Mouse (Mus musculus) CH12.LX (cell line): ENCODE results near the gene Uts2r. TPM values are rescaled to one million over a fixed set of nuclear protein-coding genes. Genes with fewer than 3 reads are reported as not detected.

Experiments used
- DNase-seq: peaks from one replicate; pipeline ENCODE4 v3.0.0-alpha.2; 2013; ENCODE audit errors: extremely low read depth
- H3K27ac ChIP-seq: 2 replicates; pipeline ENCODE4 v1.5.1; 2012; ENCODE audit warnings: low read depth, mild to moderate bottlenecking, control low read depth, moderate library complexity; ENCODE audit not compliant: insufficient read depth
- H3K27me3 ChIP-seq: replicated peaks from 2 replicates; pipeline ENCODE3; 2012; ENCODE audit warnings: inconsistent platforms
- H3K36me3 ChIP-seq, 2 experiments: replicated peaks in 1 of 2; 2 replicates each; pipeline versions ENCODE3 to v1.6.1; 2012; ENCODE audit warnings: inconsistent platforms in 1 of 2, low read length in 1 of 2, mild to moderate bottlenecking in 1 of 2, mixed read lengths in 1 of 2, moderate library complexity in 1 of 2; ENCODE audit not compliant: control insufficient read depth in 1 of 2, insufficient read depth in 1 of 2
- H3K4me1 ChIP-seq, 2 experiments: 2 replicates each; pipeline ENCODE4 v1.6.1; 2012; ENCODE audit warnings: inconsistent platforms in 1 of 2, moderate library complexity in 1 of 2; ENCODE audit not compliant: insufficient read depth in 2 of 2, control insufficient read depth in 1 of 2
- H3K4me2 ChIP-seq: 2 replicates; pipeline ENCODE4 v1.6.1; 2012; ENCODE audit warnings: low read depth, mild to moderate bottlenecking, control low read depth; ENCODE audit not compliant: poor library complexity, insufficient read depth, severe bottlenecking
- H3K4me3 ChIP-seq, 3 experiments: fragments of 150-350 bp in 1 of 3; sonication (generic) in 1 of 3; replicated peaks in 1 of 3; 2 replicates each; pipeline versions ENCODE3 to v1.5.1; 2011 to 2012; ENCODE audit warnings: low read depth in 2 of 3, low read length in 2 of 3, mild to moderate bottlenecking in 2 of 3, moderate library complexity in 2 of 3, control low read depth in 1 of 3, improper control_type of control experiment in 1 of 3, inconsistent platforms in 1 of 3, mixed read lengths in 1 of 3; ENCODE audit not compliant: poor library complexity in 1 of 3
- H3K79me2 ChIP-seq: replicated peaks from 2 replicates; pipeline ENCODE4 v1.6.1; 2012; ENCODE audit warnings: mild to moderate bottlenecking, moderate library complexity; ENCODE audit not compliant: control insufficient read depth, poor library complexity, insufficient read depth, severe bottlenecking; ENCODE audit errors: extremely low read depth
- H3K9ac ChIP-seq: 2 replicates; pipeline ENCODE4 v1.6.1; 2012; ENCODE audit warnings: low read depth, mild to moderate bottlenecking, control low read depth, moderate library complexity; ENCODE audit not compliant: insufficient read depth
- H3K9me3 ChIP-seq: replicated peaks from 2 replicates; pipeline ENCODE3; 2012; ENCODE audit warnings: low read length, inconsistent platforms, mixed read lengths
- BHLHE40 ChIP-seq: IDR thresholded peaks from 2 replicates; pipeline ENCODE4 v1.6.1; 2011; ENCODE audit warnings: mild to moderate bottlenecking, low read depth, low read length, improper control_type of control experiment
- CHD1 ChIP-seq: IDR thresholded peaks from 2 replicates; pipeline ENCODE4 v1.6.1; 2012; ENCODE audit warnings: low read depth, low read length, improper control_type of control experiment, inconsistent platforms
- CHD2 ChIP-seq: IDR thresholded peaks from 2 replicates; pipeline ENCODE4 v1.6.1; 2011; ENCODE audit warnings: low read length, improper control_type of control experiment
- ELF1 ChIP-seq: IDR thresholded peaks from 2 replicates; pipeline ENCODE4 v1.6.1; 2014; ENCODE audit warnings: low read depth, mild to moderate bottlenecking, inconsistent platforms, low read length, improper control_type of control experiment
- ETS1 ChIP-seq: conservative IDR thresholded peaks from 2 replicates; pipeline ENCODE4 v1.6.1; 2012; ENCODE audit warnings: low read depth, mild to moderate bottlenecking, inconsistent platforms, low read length, improper control_type of control experiment, moderate library complexity
- GABPA ChIP-seq: IDR thresholded peaks from 2 replicates; pipeline ENCODE4 v1.6.1; 2012; ENCODE audit warnings: low read depth, low read length, improper control_type of control experiment, inconsistent platforms; ENCODE audit not compliant: insufficient replicate concordance
- HCFC1 ChIP-seq: IDR thresholded peaks from 2 replicates; pipeline ENCODE4 v1.6.1; 2012; ENCODE audit warnings: low read depth, mild to moderate bottlenecking, inconsistent platforms, low read length, improper control_type of control experiment
- JUN ChIP-seq: IDR thresholded peaks from 2 replicates; pipeline ENCODE4 v1.6.1; 2011; ENCODE audit warnings: low read depth, mild to moderate bottlenecking, low read length, improper control_type of control experiment, moderate library complexity; ENCODE audit not compliant: insufficient read depth
- JUND ChIP-seq: conservative IDR thresholded peaks from 2 replicates; pipeline ENCODE4 v1.6.1; 2011; ENCODE audit warnings: low read depth, low read length, improper control_type of control experiment
- MAX ChIP-seq: IDR thresholded peaks from 2 replicates; pipeline ENCODE4 v1.6.1; 2011; ENCODE audit warnings: low read length, improper control_type of control experiment
- MEF2A ChIP-seq: IDR thresholded peaks from 2 replicates; pipeline ENCODE4 v1.6.1; 2014; ENCODE audit warnings: low read depth, mild to moderate bottlenecking, inconsistent platforms, low read length, improper control_type of control experiment, borderline replicate concordance
- MYC ChIP-seq: IDR thresholded peaks from 2 replicates; pipeline ENCODE4 v1.6.1; 2011; ENCODE audit warnings: low read depth, mild to moderate bottlenecking, improper control_type of control experiment, low read length
- PAX5 ChIP-seq: IDR thresholded peaks from 2 replicates; pipeline ENCODE4 v1.6.1; 2012; ENCODE audit warnings: low read length, inconsistent platforms, mixed read lengths
- POLR2AphosphoS2 ChIP-seq: IDR thresholded peaks from 2 replicates; pipeline ENCODE4 v1.6.1; 2011; ENCODE audit warnings: low read depth, low read length, improper control_type of control experiment
- RAD21 ChIP-seq: IDR thresholded peaks from 2 replicates; pipeline ENCODE4 v1.6.1; 2011; ENCODE audit warnings: low read depth, mild to moderate bottlenecking, low read length, improper control_type of control experiment, moderate library complexity
- RCOR1 ChIP-seq: conservative IDR thresholded peaks from 2 replicates; pipeline ENCODE4 v1.6.1; 2012; ENCODE audit warnings: low read depth, mild to moderate bottlenecking, inconsistent platforms, low read length, improper control_type of control experiment
- SIN3A ChIP-seq: IDR thresholded peaks from 2 replicates; pipeline ENCODE4 v1.6.1; 2012; ENCODE audit warnings: low read length, improper control_type of control experiment, inconsistent platforms
- SMC3 ChIP-seq: IDR thresholded peaks from 2 replicates; pipeline ENCODE4 v1.6.1; 2011; ENCODE audit warnings: low read depth, low read length, improper control_type of control experiment
- USF1 ChIP-seq: IDR thresholded peaks from 2 replicates; pipeline ENCODE4 v1.6.1; 2014; ENCODE audit warnings: low read depth, mild to moderate bottlenecking, inconsistent platforms, low read length, improper control_type of control experiment
- ZC3H11A ChIP-seq: IDR thresholded peaks from 2 replicates; pipeline ENCODE4 v1.6.1; 2012; ENCODE audit warnings: low read depth, mild to moderate bottlenecking, inconsistent platforms, low read length, improper control_type of control experiment
- ZKSCAN1 ChIP-seq: IDR thresholded peaks from 2 replicates; pipeline ENCODE4 v1.6.1; 2012; ENCODE audit warnings: low read depth, inconsistent platforms, low read length, improper control_type of control experiment, borderline replicate concordance
- ZMIZ1 ChIP-seq: IDR thresholded peaks from 2 replicates; pipeline ENCODE4 v1.6.1; 2012; ENCODE audit warnings: low read depth, mild to moderate bottlenecking, inconsistent platforms, low read length, improper control_type of control experiment
- ZNF384 ChIP-seq: IDR thresholded peaks from 2 replicates; pipeline ENCODE4 v1.6.1; 2012; ENCODE audit warnings: low read depth, low read length, improper control_type of control experiment, inconsistent platforms
- dilution Hi-C: fragments of 300-500 bp; cut with MboI; formaldehyde crosslinking; loops from 2 replicates; pipeline ENCODE4 v1.14.3; 2020; ENCODE audit warnings: low sequenced_read_pairs; ENCODE audit not compliant: extremely low pct_unique_long_range_greater_than_20kb, extremely low pct_ligation_motif_present
- in situ Hi-C: fragments of 300-500 bp; cut with MboI; formaldehyde crosslinking; loops from 3 replicates; pipeline ENCODE4 v1.14.3; 2019; ENCODE audit warnings: low sequenced_read_pairs, low pct_ligation_motif_present, low pct_unique_long_range_greater_than_20kb, mixed read lengths
- polyA plus RNA-seq: library from polyadenylated mRNA; unstranded; fragments of >175 nt; gene quantifications from 2 replicates; pipeline ENCODE4 v1.2.1, GENCODE M21; 2012; ENCODE audit warnings: low read depth; ENCODE audit not compliant: insufficient read length
- total RNA-seq, 2 experiments: library from RNA; depleted of rRNA; stranded (reverse); fragments of 300-350 nt in 1 of 2; fragments of >200 nt in 1 of 2; gene quantifications; 2 replicates each; pipeline ENCODE4 v1.2.3; 2012 to 2014

The Uts2r gene
- total and polyA plus RNA-seq, 3 experiments, result not detected

DNA sequence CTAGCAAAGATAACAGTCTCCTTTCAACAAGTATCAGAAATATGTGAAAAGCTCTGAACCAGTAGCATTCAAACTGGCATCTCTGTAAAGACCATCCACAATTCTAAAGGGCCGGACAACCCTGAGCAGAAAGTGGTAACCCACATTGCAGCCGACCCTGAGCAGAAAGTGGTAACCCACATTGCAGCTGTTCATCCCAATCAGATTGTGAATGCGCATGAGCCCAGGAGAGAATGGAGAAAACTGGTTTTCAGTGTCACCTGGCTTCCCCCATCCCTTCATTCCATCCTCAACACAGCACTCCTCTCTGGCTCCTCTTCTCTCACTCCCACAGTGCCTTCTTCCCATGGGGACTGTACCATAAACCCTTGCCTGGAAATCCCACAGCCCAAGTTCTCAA lies 32.6 kb upstream of the Uts2r start:
- no peak for TF ChIP-seq ETS1
- TF ChIP-seq SMC3, result no peak
- TF ChIP-seq MAX, result no peak
- no peak for TF ChIP-seq USF1
- TF ChIP-seq PAX5, result no peak
- no peak for TF ChIP-seq ZMIZ1
- TF ChIP-seq MEF2A, result no peak
- no peak for TF ChIP-seq BHLHE40
- TF ChIP-seq JUND, result no peak
- TF ChIP-seq SIN3A, result no peak
- TF ChIP-seq CHD2, result no peak
- Histone ChIP-seq H3K27ac (no peak overlapping the region), H3K36me3 (no peaks in the 10 kb centered on the region), H3K4me1 (peaks cover 0 to 4% of the 10 kb centered on the region in 2 experiments; a peak in 1 of 4 replicates), H3K27me3 (peaks cover 2% of the 10 kb centered on the region), H3K4me3 (no peak overlapping the region), H3K9ac (no peak overlapping the region), H3K79me2 (no peaks in the 10 kb centered on the region), H3K4me2 (no peak overlapping the region), H3K9me3 (peaks cover 8% of the 10 kb centered on the region)
- dilution Hi-C loops (no loop called here), in situ Hi-C loops (no loop called here)
- no peak for DNase-seq

DNA sequence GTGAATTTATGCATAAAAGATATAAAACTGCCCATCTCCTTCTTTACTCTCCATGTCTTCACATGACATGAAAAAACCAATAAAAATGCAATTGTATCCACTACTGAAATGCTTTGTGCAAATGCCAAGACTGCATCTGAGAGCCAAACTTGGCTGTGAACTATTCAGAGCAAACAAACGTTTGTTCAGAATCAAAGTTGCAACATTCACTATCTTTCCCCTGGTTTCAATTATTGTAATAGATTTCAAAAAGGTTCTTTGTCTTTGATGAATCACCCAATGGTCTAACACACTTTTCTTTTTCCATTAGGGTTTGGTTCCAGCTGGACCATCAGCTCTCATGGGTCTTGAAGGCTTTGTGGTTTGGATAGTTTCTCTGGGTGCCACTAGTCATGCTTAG lies 30.5 kb upstream of the Uts2r start:
- no peak for DNase-seq
- Histone ChIP-seq H3K4me3 (no peak overlapping the region), H3K27ac (no peak overlapping the region), H3K4me2 (no peak overlapping the region), H3K9ac (no peak overlapping the region), H3K36me3 (no peaks in the 10 kb centered on the region), H3K79me2 (no peaks in the 10 kb centered on the region), H3K27me3 (peaks cover 12% of the 10 kb centered on the region), H3K4me1 (no peaks in the 10 kb centered on the region), H3K9me3 (peaks cover 3% of the 10 kb centered on the region)
- in situ Hi-C loops, result no loop called here
- dilution Hi-C loops, result no loop called here
- no peak for TF ChIP-seq ZMIZ1
- no peak for TF ChIP-seq MYC
- TF ChIP-seq CHD1, result no peak
- no peak for TF ChIP-seq SIN3A
- no peak for TF ChIP-seq RCOR1
- no peak for TF ChIP-seq RAD21
- no peak for TF ChIP-seq ZKSCAN1
- TF ChIP-seq POLR2AphosphoS2, result no peak
- no peak for TF ChIP-seq HCFC1
- no peak for TF ChIP-seq MEF2A
- TF ChIP-seq ZC3H11A, result no peak
- TF ChIP-seq JUN, result no peak
- TF ChIP-seq CHD2, result no peak
- no peak for TF ChIP-seq GABPA
- TF ChIP-seq ELF1, result no peak
- TF ChIP-seq ZNF384, result no peak
